Mouse (Mus musculus) kidney, postnatal 25 days (tissue): ENCODE measurements around the gene Ankrd10.
"Not testable (repeated sequence)": the region's sequence is repeated elsewhere in the genome, so short reads cannot be mapped to it uniquely, and the experiment has no call there.

Experiments used
- DNase-seq, 2 experiments: peaks; one replicate each; pipeline ENCODE4 v3.0.0; 2021; ENCODE audit warnings: mixed read lengths in 2 of 2

Ankrd10 gene

DNA sequence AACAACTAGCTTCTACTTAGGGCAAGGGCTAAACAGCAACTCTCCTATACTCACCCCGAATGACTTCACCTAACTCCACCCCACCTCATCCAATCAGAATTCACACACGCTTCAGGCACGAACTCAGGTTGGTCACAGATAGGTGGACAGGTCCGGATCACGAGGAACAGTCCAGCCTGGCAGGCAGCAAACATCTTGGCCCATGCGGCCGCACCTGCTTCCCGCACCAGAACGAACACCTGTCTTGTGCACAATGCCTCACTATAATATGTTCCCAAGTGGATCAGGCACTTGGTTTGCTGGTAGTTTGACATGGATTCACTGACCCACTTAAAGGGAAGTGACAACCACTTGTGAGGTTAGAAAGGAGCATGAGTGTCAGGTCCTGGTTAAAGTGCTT lies 26.7 kb downstream of the Ankrd10 start:
- no peak for DNase-seq

DNA sequence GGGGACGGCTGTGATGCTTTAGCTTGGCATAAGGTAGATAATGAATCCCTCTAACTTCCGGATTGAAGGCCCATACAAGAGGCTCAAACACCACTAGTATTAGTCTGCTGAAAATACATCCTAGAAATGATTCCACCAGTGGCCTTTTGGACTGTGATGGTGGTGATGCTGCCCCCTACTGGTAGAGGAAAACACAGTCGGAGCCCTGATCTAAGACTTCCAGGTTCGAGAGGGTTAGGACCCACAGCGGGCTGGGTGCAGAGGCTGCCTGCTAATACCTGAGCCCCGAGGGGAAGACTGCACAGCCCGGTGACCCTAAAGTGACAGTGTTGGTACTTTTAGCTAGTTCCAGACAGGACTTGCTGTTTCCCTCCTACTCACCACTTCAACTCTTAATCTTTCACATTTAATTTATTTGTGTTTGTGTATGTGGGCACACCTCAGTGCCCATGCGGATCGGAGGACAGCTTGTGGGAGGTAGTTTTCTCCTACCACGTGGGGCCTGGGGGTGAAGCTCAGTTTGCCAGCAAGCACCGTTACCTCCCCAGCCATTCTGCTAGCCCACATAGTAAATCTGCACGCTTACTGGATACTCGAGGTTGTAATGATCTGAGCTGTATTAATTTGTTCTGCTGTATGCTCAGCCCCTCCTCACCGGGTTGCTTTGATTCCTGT lies 33.4 kb downstream of the Ankrd10 start:
- DNase-seq = peak; percentile 69 to 78

DNA sequence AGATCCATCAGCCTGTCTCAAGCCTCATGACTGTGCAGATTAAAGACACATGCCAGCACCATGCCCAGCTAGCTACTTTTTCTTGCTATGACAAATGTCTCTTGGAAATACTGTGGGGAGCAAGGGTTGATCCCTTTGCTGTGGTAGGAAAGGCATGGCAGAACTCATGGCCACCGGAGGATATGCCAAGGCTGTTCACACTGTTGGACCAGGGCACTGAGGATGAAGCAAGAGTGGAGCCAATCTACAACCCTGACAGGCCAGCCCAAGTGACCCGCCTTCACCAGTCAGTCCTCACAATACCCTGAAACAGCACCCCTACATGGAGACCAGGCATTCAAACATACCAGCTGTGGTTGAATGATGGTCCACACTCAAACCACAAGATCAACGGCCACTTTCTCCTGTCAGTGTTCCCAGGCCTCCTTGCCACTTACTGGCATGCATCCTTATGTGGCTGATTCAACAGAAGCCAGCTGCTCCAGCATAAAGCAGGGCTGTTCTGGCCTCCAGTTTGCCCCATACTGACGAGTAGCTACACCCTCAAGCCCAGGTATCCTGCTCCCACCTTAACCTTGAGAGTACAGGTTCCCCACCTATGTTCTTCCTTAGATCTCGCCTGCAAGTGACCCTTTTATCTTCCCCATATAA lies 35.1 kb downstream of the Ankrd10 start:
- no peak for DNase-seq

DNA sequence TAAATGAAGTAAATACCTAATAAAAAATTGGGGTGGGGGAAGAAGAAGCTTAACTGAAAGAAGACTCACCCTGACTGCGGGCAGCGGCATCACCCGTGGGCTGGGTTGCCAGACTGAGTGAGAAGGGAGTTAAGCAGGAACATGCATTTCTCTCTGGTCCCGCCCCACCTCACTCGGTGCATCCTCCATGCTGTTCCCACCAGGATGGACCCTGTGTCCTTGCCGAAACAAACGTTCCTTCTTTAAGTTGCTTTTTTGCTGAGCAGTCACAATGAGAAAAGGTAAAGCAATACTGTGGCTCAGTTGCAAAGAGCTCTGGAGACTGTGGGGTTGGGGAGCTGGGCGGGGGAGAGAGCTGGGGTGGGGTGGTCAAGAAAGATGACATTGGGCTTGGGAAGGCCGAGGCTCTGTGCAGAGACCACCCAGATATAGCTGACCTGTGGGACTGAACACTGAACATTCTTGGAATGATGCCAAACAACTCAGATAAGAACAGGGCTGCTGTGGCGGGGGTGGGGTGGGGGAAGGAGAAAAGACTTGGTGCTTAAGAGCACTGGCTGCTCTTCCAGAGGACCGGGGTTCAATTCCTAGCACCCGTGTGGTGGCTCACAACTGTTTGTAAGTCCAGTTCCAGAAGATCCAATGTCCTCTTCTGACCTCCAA lies 42.2 kb downstream of the Ankrd10 start:
- DNase-seq = no peak

DNA sequence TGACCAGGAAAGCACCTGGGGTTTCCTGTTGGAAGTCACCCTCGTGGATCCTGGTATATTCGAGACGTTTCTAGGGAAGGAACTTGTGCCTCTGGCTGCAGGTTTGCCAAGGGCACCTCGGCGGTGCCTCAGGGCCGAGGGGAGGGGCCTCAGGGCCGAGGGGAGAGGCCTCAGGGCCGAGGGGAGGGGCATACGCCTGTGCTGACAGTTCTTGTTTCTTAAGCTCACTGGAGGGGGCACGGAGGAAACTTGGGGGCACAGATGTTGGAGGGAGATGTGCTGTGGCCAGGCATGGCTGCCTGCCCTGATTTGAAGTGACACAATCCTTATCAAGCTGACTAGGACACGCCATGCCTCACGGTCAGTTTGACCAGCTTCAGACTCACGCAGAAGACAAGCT lies 43.3 kb downstream of the Ankrd10 start:
- DNase-seq = no peak

DNA sequence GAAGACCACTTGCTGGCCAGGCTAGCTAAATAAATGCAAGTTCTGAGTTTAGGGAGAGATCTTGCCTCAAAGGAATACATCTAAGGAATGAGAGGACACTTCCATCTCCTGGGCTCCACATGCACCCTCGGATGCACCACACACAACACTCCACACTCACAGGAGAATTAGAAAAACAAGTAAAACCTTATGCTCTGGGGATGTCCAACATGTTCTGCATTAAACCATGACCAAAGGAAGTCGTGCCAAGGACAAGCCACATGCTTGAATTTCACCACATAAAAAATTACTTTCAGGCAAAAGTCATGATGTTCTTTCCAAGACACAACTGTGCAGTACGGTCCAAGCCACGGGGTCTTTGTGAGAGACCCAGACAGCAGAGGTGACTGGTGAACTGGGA lies 43.7 kb downstream of the Ankrd10 start:
- DNase-seq = no peak

DNA sequence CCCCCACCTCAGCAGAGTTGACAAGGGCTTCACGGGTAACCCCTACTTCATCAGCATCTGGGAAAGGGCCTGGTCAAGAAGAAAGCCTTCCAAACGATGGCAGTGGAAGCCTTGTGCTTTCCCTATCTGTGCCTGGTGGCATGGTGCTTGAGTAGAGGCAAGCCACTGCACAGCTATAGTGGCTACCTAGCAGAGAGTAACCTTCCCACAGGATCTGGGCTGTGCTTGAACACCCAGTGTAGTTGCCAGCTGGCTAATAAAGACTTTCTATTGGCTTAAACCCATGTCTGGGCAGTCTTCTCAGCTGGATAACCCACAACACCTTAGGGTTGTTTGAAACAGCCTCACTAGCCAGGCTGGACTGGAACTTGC lies 49.2 kb downstream of the Ankrd10 start:
- no peak for DNase-seq

DNA sequence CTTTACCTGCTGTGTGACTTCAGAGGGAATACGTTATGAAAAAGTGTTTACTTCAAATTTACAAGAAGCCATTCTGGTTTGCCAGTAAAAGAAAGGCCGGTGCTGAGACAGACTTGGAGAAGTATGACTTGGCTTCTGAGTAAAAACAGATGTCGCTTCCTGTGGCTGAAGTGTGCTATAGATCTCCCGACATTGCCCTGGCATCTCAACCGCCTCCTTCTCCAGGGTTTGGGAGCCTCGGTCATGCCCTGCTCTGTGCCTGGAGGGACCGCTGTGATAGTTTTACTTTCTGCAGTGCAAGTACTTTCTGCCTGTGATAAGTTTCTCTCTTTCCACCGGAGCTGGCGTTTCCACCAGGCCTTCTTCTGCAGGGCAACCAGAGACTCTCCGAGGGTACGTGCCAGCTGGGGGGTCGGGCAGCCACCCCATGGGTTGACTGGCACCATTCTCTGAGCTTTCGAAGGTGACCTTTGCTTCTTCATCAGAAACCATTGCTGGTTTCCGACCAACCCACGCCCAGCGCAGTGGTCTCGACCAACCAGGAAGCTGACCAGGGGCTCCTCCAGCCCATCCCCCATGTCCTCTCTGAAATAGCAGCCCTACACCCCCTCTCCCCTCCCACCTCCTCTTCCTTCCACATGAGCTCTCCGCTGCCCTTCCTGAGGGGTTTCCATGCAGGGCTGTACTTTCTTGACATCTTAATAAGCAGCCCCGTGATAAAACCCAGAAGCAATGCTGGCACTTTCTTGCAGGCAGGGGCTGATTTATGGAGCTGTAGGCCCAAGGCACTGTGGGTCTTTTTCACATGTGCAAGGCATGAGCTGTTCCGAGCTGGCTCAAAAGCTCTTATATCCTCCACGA lies 49.8 kb downstream of the Ankrd10 start:
- no peak for DNase-seq

DNA sequence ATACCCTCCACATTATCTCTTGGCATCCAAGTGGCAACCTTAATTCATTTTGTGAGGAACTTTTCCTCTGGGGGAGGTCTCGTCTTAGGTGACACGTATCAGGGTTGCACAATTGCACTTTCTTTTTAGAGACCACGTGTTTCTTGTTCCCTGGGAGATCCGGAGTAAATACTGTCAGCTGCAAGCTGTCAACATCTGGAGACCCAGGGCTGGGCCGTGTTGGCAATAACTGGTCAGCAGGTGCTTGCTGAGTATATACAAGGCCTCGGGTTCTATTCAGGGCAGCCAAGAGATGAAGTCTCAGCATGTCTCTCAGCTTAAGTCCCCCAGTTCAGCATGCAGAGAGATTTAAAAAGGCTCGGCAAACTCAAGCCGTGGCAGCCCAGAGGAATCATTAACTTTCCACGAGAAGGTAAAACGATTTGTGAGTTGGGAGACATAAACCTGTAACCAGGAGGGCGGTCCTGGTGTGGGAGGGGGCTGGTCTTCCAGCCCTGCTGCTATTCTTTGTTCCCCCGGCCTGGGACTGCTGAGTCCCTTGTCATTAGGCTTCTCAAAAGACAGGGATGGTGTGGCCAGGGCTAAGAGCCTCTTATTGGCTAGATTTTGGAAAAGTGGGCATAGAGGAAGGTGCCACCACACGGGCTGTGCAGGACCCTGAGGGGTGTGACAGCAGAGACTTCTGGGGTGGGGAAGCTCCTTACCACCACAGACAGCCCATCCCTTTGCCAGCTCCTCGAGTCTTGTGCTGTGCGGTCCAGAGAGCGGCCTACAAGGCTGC lies 59.8 kb downstream of the Ankrd10 start:
- DNase-seq = no peak

DNA sequence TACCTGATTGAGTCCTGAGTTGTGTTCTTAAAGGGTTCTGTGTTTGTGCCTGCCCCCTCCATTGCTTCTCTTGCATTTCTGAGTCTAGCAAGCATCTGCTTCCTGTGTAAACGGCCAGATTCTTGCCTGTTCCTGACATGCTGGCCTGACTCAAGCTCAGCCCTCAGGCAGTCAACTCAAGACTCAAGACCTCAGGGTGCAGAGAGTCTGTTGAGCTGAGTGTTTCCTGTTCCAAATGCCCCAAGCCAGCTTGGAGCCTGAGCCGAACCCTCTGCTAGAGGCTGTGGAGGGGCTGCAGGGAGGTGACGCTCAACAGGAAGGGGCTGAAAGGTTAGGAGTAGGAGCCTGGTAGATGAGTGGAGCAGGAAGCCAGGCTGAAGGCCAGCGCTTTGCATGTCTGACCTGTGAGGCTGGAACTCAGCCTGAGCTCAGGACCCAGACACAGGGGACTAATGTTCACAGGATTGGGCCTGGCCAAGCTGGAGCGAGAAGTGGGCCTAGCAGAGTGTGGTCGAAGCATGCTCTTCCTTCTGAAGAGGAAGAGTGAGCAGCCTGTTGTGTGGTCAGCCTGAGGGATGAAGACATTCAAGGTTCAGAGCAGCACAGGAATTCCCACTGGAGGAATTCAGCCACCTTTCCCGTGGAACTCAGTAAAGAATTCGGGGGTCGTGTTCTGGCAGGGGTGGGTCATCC lies 60.5 kb downstream of the Ankrd10 start:
- DNase-seq = no peak

DNA sequence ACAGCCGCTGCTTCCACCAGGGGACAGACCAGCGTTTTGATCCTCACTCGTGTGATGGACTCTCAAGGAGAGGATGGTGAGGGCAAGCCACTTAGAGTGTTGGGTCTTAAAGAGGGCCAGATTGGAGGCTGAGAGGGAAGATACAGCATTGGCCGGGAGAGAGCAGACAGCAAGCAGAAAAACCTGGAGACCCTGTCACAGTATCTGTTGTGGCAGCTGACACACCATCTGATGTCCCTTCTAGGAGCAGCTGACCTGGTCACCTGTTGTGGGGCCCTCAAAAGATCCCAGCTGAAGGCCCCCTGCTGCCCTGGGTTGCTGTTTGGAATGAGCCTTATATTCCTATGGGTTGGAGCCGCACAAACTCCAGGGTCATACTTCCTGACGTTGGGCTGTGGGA lies 63.1 kb downstream of the Ankrd10 start:
- no peak for DNase-seq

DNA sequence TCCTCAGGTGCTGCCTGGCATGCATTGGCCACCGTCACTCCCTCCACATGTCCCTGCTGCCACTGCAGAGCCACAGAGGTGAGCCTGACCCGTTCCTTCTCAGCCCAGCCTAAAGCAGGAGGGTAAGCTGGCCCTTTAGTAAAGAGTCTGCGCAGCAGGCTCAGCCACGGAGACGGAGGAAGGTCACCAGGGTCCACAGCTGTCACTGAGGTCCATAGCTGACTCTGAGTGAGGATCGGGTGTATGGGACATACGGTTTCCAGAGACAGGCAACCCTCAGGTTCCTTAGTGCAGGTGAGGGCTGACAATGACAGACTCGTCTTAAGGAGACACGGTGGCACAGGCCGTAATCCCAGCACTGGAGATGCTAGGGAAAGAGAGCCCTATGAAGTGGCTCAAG lies 63.6 kb downstream of the Ankrd10 start:
- no peak for DNase-seq

DNA sequence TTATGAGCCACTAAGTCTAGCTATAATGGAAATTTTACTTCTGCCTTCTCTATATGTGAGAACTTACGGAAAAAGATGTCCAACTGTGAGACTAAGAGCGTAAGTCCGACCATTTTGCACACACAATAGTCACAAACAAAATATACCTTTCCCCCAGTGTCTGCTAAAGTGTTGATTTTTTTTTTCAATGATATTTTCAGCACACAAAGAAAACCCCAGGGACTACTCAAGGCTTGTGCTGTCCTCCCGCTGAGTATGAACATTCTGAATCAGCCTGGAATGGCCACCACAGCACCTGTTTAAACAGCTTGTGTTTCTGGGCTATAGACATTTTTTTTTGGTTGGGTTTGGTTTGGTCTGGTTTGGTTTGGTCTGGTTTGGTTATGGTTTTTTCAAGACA lies 64.8 kb downstream of the Ankrd10 start:
- DNase-seq = no peak

DNA sequence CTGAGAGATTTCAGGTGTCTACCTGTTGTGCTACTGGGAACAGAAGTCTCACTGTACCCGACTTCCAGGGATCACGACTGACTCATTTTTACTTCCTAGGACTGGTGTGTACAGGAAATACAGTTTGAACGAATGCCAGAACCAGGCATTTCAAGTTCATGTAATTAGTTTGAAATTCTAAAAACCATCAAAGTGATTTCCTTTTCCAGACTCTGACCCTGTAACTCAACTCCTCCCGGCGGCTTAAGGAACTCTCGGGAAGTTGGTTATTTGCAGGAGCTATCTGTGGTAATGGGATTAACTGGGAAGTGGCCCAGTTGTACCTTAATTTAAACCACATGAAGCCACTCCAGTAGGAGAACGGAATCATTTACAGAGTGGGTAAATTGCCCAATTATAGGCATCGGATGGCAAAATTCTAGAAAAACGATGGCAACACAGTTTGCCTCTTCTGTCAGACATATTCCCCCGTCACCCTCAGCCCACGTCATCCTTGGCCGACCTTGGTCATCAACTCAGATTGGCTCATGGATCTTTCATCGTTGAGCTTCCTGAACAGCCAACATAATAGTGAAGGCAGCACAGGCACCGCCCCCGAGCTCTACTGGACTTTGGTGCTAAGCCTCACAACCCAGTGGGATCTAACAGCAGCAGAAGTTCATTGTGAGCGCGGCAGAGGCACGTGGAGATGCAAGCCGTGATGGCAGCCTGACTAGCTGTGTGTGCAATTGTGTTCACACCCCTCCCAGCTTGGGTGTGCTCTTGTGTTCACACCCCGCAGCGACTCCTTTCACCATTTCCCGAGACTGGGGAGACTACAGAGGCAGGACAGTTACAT lies 66.1 kb downstream of the Ankrd10 start:
- no peak for DNase-seq

DNA sequence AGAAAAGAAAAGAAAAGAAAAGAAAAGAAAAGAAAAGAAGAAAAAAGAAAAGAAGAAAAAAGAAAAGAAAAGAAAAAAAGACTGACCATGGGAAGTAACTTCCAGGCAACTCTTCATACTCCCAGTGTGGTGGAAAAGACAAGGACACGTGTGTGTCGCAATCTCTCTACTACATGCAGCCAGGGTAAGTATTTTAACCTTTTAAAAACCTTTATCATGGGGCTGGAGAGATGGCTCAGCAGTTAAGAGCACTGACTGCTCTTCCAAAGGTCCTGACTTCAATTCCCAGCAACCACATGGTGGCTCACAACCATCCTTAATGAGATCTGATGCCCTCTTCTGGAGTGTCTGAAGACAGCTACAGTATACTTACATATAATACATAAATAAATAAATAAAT lies 67.4 kb downstream of the Ankrd10 start:
- not testable (repeated sequence) for DNase-seq

DNA sequence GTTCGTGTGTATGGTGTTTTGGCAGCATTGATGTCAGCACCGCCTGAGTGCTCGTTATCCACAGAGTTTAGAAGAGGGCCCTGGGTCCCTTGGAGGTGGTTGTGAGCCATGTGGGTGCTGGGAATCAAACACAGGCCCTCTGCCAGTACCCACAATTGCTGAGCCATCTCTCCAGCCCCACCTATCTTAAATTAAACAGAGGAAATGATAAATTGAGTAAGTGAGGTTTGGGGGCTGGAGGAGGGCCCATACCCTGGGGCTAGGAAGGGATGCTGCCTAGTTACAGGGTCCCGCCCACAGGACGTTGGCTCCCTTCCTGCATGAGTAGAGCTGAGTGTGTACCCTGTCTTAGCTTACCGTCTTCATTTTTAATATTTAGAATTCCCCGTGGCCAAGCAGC lies 70.8 kb downstream of the Ankrd10 start:
- DNase-seq = no peak

DNA sequence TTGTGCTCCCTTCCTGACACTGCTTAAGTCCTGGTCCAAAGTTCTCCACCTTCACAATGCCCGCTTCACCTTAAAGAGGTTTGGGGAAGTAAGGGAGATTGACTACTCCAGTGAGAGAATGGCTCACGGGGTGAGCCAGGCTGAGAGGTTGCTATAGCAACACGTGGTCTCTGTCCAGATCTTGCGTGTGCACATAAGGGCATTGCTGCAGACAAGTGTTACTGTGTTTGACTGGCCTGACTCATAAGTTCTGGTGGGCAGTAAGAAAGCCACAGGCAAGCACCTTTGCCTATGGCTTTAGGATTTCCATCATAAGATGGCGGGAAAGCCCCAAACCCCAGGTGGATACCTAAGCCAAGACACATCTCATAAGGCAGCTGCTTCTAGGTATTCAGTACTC lies 71.3 kb downstream of the Ankrd10 start:
- no peak for DNase-seq
